Mouse (Mus musculus) adrenal gland, postnatal 25 days (tissue): Measurements from ENCODE around the gene Gucy2d. TPM values are rescaled to one million over a fixed set of nuclear protein-coding genes. Genes with fewer than 3 reads are reported as not detected.

Experiments
- DNase-seq: peaks from one replicate; pipeline ENCODE4 v3.0.0; 2021; ENCODE audit warnings: mixed read lengths
- long read RNA-seq: library from polyadenylated mRNA; stranded (forward); transcript quantifications from one replicate; pipeline ENCODE4 v2.0.0, GENCODE M21; 2021
- total RNA-seq: library from RNA; stranded (reverse); gene quantifications from 2 replicates; pipeline ENCODE4 v1.2.3, GENCODE M21; 2021

The Gucy2d gene
- not detected in 2 replicates for total RNA-seq
- long read RNA-seq: 0 reads

- peak; percentile 42 for DNase-seq
These were observed at the start of gene Gucy2d for GRCm38 (mm10) chr7:98439956-98440466. TSS of gene Gucy2d (plus strand) at chr7:98440416.

GRCm38 (mm10) chr7:98390486-98390885, 49.7 kb upstream of the Gucy2d start:
- no peak for DNase-seq

GRCm38 (mm10) chr7:98391351-98391936, 48.8 kb upstream of the Gucy2d start:
- DNase-seq: no peak

GRCm38 (mm10) chr7:98392466-98393201, 47.6 kb upstream of the Gucy2d start:
- peak; percentile 56 for DNase-seq

GRCm38 (mm10) chr7:98402582-98403574, 37.3 kb upstream of the Gucy2d start:
- DNase-seq: no peak

GRCm38 (mm10) chr7:98403996-98404395, 36.2 kb upstream of the Gucy2d start:
- no peak for DNase-seq

- no peak for DNase-seq
These were observed 32.6 kb upstream of the Gucy2d start for GRCm38 (mm10) chr7:98407615-98408014.

GRCm38 (mm10) chr7:98413115-98413514, 27.1 kb upstream of the Gucy2d start:
- DNase-seq: no peak

- DNase-seq: no peak
These were observed 24.7 kb upstream of the Gucy2d start for GRCm38 (mm10) chr7:98415550-98415949.

- no peak for DNase-seq
These were observed 24.2 kb upstream of the Gucy2d start for GRCm38 (mm10) chr7:98416020-98416419.

- no peak for DNase-seq
These were observed 22.0 kb upstream of the Gucy2d start for GRCm38 (mm10) chr7:98418031-98418805.

- DNase-seq: no peak
These were observed 20.9 kb upstream of the Gucy2d start for GRCm38 (mm10) chr7:98419366-98419765.

GRCm38 (mm10) chr7:98423546-98423945, 16.7 kb upstream of the Gucy2d start:
- no peak for DNase-seq

- DNase-seq: no peak
These were observed 15.8 kb upstream of the Gucy2d start for GRCm38 (mm10) chr7:98424396-98424795.

GRCm38 (mm10) chr7:98425551-98425950, 14.7 kb upstream of the Gucy2d start:
- DNase-seq: no peak

GRCm38 (mm10) chr7:98426641-98427040, 13.6 kb upstream of the Gucy2d start:
- no peak for DNase-seq

- DNase-seq: no peak
These were observed 12.9 kb upstream of the Gucy2d start for GRCm38 (mm10) chr7:98427115-98427835.

- DNase-seq: no peak
These were observed 10.6 kb upstream of the Gucy2d start for GRCm38 (mm10) chr7:98429579-98429978.

- peak; percentile 73 for DNase-seq
These were observed 9.4 kb upstream of the Gucy2d start for GRCm38 (mm10) chr7:98430785-98431184.

GRCm38 (mm10) chr7:98437629-98438028, 2.6 kb upstream of the Gucy2d start:
- DNase-seq: peak; percentile 49

GRCm38 (mm10) chr7:98446873-98447272, 6.7 kb downstream of the Gucy2d start:
- DNase-seq: no peak
